Mouse (Mus musculus): ENCODE results near the gene Fgg. TPM values are rescaled to one million over a fixed set of nuclear protein-coding genes. Genes with fewer than 3 reads are reported as not detected.

Fgg gene
- polyA plus RNA-seq, 1 experiment: not detected

GRCm38 (mm10) chr3:82996656-82997055 lies 10.9 kb upstream of the Fgg start:
- no peaks in the 10 kb centered on the region for H3K27me3 ChIP-seq (ENCODE audit: control insufficient read depth, insufficient read depth, low read length)
- WGBS: 83% methylated on average over 3 of the region's 3 CpGs
- no peaks in the 10 kb centered on the region for H3K36me3 ChIP-seq (ENCODE audit: control insufficient read depth, insufficient read depth, low read length)
- peaks cover 2% of the 10 kb centered on the region for H3K4me1 ChIP-seq (ENCODE audit: control insufficient read depth, insufficient read depth, insufficient read length, low read length)
- H3K4me3 ChIP-seq (ENCODE audit: low read depth, low read length): no peak overlapping the region
- no peak for TF ChIP-seq POLR2A (IDR thresholded peaks at IDR 0.05; ENCODE audit: low read depth, low read length)
- TF ChIP-seq CTCF (IDR thresholded peaks at IDR 0.05; ENCODE audit: extremely low read depth, insufficient read length, insufficient replicate concordance, low read depth, low read length): no peak
- H3K27ac ChIP-seq (ENCODE audit: insufficient read depth, low read depth, low read length): no peak overlapping the region

- Histone ChIP-seq H3K27ac (ENCODE audit: insufficient read depth, low read depth, low read length) (no peak overlapping the region), H3K36me3 (ENCODE audit: control insufficient read depth, insufficient read depth, low read length) (no peaks in the 10 kb centered on the region), H3K4me3 (ENCODE audit: low read depth, low read length) (no peak overlapping the region), H3K4me1 (ENCODE audit: control insufficient read depth, insufficient read depth, insufficient read length, low read length) (peaks cover 2% of the 10 kb centered on the region), H3K27me3 (ENCODE audit: control insufficient read depth, insufficient read depth, low read length) (no peaks in the 10 kb centered on the region)
- TF ChIP-seq POLR2A (IDR thresholded peaks at IDR 0.05; ENCODE audit: low read depth, low read length) (no peak), CTCF (IDR thresholded peaks at IDR 0.05; ENCODE audit: extremely low read depth, insufficient read length, insufficient replicate concordance, low read depth, low read length) (no peak)
- WGBS: 28% methylated on average over 8 of the region's 8 CpGs
These were observed 8.6 kb upstream of the Fgg start for GRCm38 (mm10) chr3:82998772-82999463.

- Histone ChIP-seq H3K36me3 (ENCODE audit: control insufficient read depth, insufficient read depth, low read length) (no peaks in the 10 kb centered on the region), H3K27ac (ENCODE audit: insufficient read depth, low read depth, low read length) (no peak overlapping the region), H3K27me3 (ENCODE audit: control insufficient read depth, insufficient read depth, low read length) (no peaks in the 10 kb centered on the region), H3K4me3 (ENCODE audit: low read depth, low read length) (no peak overlapping the region), H3K4me1 (ENCODE audit: control insufficient read depth, insufficient read depth, insufficient read length, low read length) (peaks cover 2% of the 10 kb centered on the region)
- TF ChIP-seq CTCF (IDR thresholded peaks at IDR 0.05; ENCODE audit: extremely low read depth, insufficient read length, insufficient replicate concordance, low read depth, low read length) (no peak), POLR2A (IDR thresholded peaks at IDR 0.05; ENCODE audit: low read depth, low read length) (no peak)
- 57% methylated on average over 9 of the region's 9 CpGs for WGBS
These were observed 7.5 kb upstream of the Fgg start for GRCm38 (mm10) chr3:82999995-83000394.

- Histone ChIP-seq H3K27ac (ENCODE audit: insufficient read depth, low read depth, low read length) (no peak overlapping the region), H3K27me3 (ENCODE audit: control insufficient read depth, insufficient read depth, low read length) (no peaks in the 10 kb centered on the region), H3K36me3 (ENCODE audit: control insufficient read depth, insufficient read depth, low read length) (no peaks in the 10 kb centered on the region), H3K4me1 (ENCODE audit: control insufficient read depth, insufficient read depth, insufficient read length, low read length) (no peaks in the 10 kb centered on the region), H3K4me3 (ENCODE audit: low read depth, low read length) (no peak overlapping the region)
- 1% methylated on average over 2 of the region's 2 CpGs for WGBS
- no peak for TF ChIP-seq POLR2A (IDR thresholded peaks at IDR 0.05; ENCODE audit: low read depth, low read length)
- no peak for TF ChIP-seq CTCF (IDR thresholded peaks at IDR 0.05; ENCODE audit: extremely low read depth, insufficient read length, insufficient replicate concordance, low read depth, low read length)
These were observed 5.3 kb upstream of the Fgg start for GRCm38 (mm10) chr3:83002191-83002590.

- no peak overlapping the region for H3K4me3 ChIP-seq (ENCODE audit: low read depth, low read length)
- no peak for TF ChIP-seq CTCF (IDR thresholded peaks at IDR 0.05; ENCODE audit: extremely low read depth, insufficient read length, insufficient replicate concordance, low read depth, low read length)
- no peak for TF ChIP-seq POLR2A (IDR thresholded peaks at IDR 0.05; ENCODE audit: low read depth, low read length)
- no peaks in the 10 kb centered on the region for H3K4me1 ChIP-seq (ENCODE audit: control insufficient read depth, insufficient read depth, insufficient read length, low read length)
- WGBS: 81% methylated on average over 8 of the region's 8 CpGs
- H3K27ac ChIP-seq (ENCODE audit: insufficient read depth, low read depth, low read length): no peak overlapping the region
- H3K27me3 ChIP-seq (ENCODE audit: control insufficient read depth, insufficient read depth, low read length): no peaks in the 10 kb centered on the region
- no peaks in the 10 kb centered on the region for H3K36me3 ChIP-seq (ENCODE audit: control insufficient read depth, insufficient read depth, low read length)
These were observed 4.5 kb upstream of the Fgg start for GRCm38 (mm10) chr3:83003068-83003467.

- Histone ChIP-seq H3K4me3 (ENCODE audit: low read depth, low read length) (no peak overlapping the region), H3K27ac (ENCODE audit: insufficient read depth, low read depth, low read length) (no peak overlapping the region), H3K27me3 (ENCODE audit: control insufficient read depth, insufficient read depth, low read length) (no peaks in the 10 kb centered on the region), H3K4me1 (ENCODE audit: control insufficient read depth, insufficient read depth, insufficient read length, low read length) (no peaks in the 10 kb centered on the region), H3K36me3 (ENCODE audit: control insufficient read depth, insufficient read depth, low read length) (no peaks in the 10 kb centered on the region)
- 88% methylated on average over 7 of the region's 7 CpGs for WGBS
- TF ChIP-seq POLR2A (IDR thresholded peaks at IDR 0.05; ENCODE audit: low read depth, low read length) (no peak), CTCF (IDR thresholded peaks at IDR 0.05; ENCODE audit: extremely low read depth, insufficient read length, insufficient replicate concordance, low read depth, low read length) (no peak)
These were observed 2.7 kb upstream of the Fgg start for GRCm38 (mm10) chr3:83004801-83005200.

- 43% methylated on average over 11 of the region's 11 CpGs for WGBS
- H3K4me1 ChIP-seq (ENCODE audit: control insufficient read depth, insufficient read depth, insufficient read length, low read length): no peaks in the 10 kb centered on the region
- H3K27ac ChIP-seq (ENCODE audit: insufficient read depth, low read depth, low read length): no peak overlapping the region
- no peak overlapping the region for H3K4me3 ChIP-seq (ENCODE audit: low read depth, low read length)
- H3K36me3 ChIP-seq (ENCODE audit: control insufficient read depth, insufficient read depth, low read length): no peaks in the 10 kb centered on the region
- no peak for TF ChIP-seq POLR2A (IDR thresholded peaks at IDR 0.05; ENCODE audit: low read depth, low read length)
- H3K27me3 ChIP-seq (ENCODE audit: control insufficient read depth, insufficient read depth, low read length): no peaks in the 10 kb centered on the region
These were observed 2.8 kb downstream of the Fgg start for GRCm38 (mm10) chr3:83010291-83010690.

Data from small intestine, adult 2 months (tissue).